Mouse (Mus musculus): ENCODE measurements around the gene Gm5767. TPM values are rescaled to one million over a fixed set of nuclear protein-coding genes. Genes with fewer than 3 reads are reported as not detected.

Gene Gm5767
- total RNA-seq, 4 experiments from 2014 or later: not detected

DNA sequence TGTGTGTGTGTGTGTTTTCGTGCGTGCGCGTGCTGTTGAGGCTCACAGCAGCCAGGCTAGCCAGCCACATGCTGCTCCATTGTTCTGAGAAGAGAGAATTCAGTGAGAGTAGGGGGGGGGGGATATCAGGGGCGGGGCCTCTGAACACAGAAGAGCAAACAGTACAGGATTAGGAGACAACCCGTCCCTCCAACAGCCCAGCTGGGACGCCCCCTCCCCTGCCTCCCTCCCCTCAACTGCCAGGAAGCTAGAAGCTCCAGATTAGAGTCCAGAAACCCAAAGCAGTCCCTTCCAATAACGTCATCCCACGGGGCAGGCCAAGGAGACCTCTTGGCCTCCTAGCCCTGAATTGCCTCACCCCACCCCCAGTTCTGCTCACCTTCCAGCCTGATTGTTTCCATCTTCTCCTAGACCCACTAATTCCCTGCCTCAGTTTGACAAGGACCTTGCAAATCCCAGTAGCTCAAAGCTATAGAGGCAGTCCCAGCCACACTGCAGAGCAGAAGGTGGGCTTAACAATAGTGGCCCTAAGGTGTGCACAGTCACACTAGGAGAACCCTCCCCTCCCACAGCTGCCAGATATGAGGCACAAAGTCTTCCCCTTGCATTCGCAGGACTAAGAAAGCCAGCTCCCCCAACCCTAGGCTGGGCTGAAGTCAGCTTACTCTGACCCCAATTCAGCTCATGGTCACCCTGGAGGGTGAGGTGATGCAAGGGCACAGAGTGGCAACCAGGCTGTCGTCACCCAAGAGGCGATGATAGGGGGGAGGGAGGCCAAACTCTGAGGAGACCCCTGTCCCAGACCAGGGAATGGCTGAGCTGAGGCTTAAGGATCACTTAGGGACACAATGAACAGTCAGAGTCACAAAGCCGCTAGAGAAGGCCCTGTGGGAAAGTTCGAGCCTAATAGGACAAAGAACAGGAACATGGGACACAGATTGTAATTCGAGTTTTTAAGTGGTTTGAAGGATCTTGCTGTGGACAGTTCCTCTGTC, 10.2 kb upstream of the Gm5767 start:
- no peak for DNase-seq (ENCODE audit: low spot score in 2 of 2)

DNA sequence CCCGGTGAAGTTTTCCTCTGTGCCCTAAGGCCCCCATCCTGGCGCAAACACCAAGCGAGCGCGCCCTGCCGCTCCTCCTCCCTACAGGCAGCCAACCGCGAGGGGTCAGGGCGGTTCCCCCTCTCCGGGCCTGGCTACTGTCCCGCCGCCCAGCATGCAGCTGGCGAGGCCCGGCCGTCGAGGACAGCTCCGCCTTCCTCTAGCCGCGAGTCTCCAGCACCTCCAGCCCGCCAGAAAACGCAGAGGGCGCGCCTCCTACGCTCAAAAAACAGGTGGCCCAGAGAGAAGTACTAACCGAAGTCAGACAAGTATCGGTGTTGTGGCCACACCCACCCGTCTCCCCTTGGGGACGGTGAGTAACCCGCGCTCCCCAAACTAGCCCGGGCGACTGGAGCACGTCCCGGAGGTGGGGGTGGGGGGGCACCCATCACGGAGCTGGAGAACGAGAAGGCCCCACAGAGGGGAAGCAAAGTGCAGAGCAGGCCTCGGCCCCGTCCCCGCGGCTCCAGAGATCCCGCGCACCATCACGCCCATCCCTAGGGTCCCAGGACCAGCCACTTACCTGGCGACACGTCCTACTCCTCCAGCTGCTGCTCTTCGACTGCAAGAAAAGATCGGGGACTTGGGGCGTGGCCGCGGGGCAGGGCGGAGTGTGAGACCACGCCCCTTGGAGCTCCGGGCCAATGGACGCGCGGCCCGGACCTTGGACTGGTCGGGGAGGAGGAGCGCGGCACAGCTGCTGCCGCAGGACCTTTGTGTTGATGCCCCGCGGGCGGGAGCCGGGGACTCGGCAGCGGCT, 8.8 kb upstream of the Gm5767 start, which contains the start of gene Carhsp1:
TSS of gene Carhsp1 (minus strand) at position 605 of the 799 bp plus-strand sequence.
- DNase-seq (ENCODE audit: low spot score in 2 of 2): peak; percentile 64 to 75

- DNase-seq (ENCODE audit: low spot score in 2 of 2): no peak
These were observed 8.3 kb upstream of the Gm5767 start for GRCm38 (mm10) chr16:8672350-8672687.

DNA sequence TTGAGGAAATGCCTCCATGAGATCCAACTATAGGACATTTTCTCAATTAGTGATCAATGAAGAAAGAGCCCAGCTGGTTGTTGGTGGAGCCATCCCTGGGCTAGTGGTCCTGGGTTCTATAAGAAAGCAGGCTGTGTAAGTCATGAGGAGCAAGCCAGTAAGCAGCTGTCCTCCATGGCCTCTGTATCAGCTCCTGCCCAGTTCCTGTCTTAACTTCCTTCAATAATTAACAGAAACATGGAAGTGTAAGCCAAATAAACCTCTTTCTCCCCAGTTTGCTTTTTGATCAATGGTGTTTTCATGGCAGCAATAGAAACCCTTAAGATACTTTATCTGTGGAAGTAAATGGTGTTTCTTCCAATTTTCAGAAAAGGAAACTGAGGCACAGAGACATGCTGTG, 7.8 kb upstream of the Gm5767 start:
- no peak for DNase-seq (ENCODE audit: low spot score in 2 of 2)

- DNase-seq (ENCODE audit: low spot score in 2 of 2): no peak
These were observed 7.2 kb upstream of the Gm5767 start for GRCm38 (mm10) chr16:8673343-8673742.

GRCm38 (mm10) chr16:8674165-8674564, 6.4 kb upstream of the Gm5767 start:
- no peak for DNase-seq (ENCODE audit: low spot score in 2 of 2)

- DNase-seq (ENCODE audit: low spot score in 2 of 2): no peak
These were observed 5.0 kb upstream of the Gm5767 start for GRCm38 (mm10) chr16:8675559-8675958.

DNA sequence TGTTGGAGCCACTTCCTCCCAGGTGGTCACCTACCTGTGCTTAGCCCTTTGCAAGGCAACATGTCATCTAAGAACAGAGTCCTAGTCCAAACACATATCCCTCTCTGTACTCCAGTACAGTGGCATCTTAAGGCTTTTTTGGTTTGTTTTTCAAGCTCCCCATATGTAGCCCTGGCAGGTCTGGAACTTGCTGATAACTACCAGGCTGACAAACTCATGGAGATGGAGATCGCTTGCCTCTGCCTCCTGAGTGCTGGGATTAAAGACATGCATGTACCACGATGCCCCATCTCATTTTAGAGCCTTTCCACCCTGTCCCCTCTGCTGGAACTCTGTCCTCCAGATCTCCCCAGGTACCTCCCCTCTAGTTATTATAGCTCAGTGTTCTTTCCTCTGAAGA, 4.3 kb upstream of the Gm5767 start:
- no peak for DNase-seq (ENCODE audit: low spot score in 2 of 2)

DNA sequence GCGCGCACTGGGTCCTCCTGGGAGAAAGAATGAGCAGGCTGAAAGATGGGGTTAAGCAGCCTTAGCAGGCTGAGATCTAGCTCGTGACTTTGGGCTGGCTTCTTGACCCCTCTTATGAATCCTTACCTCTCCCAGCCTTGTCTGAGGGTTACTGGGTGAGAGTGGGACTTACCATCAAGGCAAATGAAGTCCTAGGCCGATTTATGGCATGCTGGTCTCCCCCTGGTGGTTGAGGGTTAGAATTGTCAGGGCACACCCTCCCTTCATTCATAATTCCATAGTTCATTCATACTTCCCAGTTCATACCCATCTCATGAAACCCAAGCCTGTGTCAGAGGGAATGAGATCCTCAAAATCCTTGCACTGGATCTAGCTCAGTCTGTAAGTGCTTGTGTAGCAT, 3.8 kb upstream of the Gm5767 start:
- DNase-seq (ENCODE audit: low spot score in 2 of 2): no peak

- no peak for DNase-seq (ENCODE audit: low spot score in 2 of 2)
These were observed 2.5 kb upstream of the Gm5767 start for GRCm38 (mm10) chr16:8678035-8678434.

GRCm38 (mm10) chr16:8678676-8679075, 1.9 kb upstream of the Gm5767 start:
- DNase-seq (ENCODE audit: low spot score in 2 of 2): no peak

DNA sequence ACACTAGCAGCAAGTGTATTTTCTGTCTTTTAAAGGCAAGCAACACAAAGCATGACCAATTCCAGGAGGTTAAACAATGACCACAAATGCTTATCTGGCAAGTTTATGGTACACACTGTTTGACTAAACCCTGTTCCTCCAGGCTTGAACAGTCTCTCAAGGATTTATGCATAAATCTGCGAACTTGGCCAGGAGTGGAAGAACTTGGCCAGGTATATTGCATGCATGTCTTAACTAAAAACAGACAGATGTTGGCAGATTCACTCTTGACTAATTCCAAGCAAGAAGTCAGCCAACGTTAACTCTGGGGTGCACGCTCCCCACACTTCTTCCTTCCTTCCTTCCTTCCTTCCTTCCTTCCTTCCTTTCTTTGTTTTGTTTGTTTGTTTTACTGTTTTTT, 790 bp upstream of the Gm5767 start:
- DNase-seq (ENCODE audit: low spot score in 2 of 2): no peak

DNA sequence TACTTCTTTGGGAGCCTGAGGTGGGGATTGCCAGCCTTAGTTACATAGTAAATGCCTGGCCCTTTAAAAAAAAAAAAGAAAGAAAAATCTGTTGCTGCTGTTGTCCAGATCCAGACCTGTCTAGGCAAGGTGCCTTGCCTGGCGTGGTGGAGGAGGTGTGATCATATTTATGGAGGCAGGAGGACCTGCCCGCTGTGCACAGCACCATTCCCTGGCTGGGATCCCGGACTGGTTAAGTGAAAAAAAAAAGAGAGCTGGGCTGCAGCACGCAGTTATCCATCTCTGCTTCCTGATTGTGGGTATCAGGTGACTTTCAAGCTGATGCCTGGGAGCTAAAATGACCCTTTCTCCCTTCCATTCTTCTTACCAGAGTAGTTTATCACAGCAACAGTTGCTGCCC, 4.5 kb downstream of the Gm5767 start:
- DNase-seq (ENCODE audit: low spot score in 2 of 2): no peak

DNA sequence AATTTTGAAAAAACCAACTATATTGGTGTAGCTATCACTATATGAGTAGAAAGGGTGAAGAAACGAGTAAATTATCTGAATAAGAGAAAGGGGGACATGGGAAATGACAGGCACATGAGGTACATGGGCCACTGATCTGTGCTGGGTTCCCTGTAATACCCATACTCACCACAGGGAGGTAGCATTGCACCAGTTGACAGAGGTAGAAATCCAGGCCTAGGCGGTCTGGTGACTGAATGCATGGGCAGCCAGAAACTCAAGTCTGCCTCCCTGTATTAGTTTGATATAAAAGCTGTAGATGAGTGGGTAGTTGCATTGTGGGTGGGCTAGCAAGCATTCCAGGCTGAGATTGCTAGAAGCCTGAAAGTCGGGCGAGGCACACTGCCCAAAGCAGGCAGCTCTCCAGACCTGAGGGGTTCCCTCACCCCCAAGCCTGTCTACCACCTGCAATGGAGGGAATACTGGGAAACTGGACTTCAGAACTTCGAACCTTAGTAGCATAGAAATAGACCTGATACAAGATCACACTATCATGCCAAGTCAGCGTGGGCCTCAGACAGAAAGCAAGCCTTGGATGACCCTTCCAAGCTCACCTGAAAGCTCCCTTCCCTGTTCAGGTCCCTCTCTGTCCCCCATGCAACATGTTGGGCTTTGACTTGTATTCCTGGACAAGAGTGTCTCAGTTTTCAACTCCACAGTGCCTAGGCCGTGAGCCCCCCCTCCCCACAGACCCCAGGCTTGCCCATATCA, 5.7 kb downstream of the Gm5767 start:
- peak in 1 of 2 experiments; percentile 53 for DNase-seq (ENCODE audit: low spot score in 2 of 2)

DNA sequence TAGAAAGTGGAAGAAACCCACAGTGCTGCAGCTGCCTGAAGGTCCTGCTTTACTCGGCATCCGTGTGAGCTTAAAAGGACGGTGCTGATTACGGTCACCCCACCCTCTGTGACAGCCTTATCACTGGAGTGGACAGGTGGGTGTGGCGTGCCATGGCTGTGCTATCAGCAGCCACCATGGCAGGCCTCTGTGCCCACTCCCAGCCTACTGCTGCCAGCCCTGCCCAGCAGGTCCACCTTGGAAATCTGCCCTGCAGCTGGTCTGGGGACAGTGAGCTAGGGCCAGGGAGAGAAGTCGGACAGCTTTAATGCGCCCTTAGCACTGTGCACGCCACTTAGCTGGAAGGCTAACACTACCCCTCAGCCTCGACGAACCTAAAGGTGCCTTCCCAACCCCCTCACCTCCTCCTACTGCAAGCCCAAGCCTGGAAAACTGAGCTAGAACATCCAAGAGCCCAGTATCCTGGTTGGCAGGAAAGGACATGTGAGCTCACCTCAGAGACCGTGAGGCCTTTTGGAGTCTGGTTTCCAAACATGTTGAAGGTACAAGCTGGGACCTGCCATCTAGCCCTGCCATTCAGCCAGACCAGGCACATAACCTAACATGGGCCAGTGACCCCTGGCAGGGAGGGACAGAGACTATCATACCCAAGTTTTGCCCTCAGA, 6.4 kb downstream of the Gm5767 start:
- DNase-seq (ENCODE audit: low spot score in 2 of 2): no peak

DNA sequence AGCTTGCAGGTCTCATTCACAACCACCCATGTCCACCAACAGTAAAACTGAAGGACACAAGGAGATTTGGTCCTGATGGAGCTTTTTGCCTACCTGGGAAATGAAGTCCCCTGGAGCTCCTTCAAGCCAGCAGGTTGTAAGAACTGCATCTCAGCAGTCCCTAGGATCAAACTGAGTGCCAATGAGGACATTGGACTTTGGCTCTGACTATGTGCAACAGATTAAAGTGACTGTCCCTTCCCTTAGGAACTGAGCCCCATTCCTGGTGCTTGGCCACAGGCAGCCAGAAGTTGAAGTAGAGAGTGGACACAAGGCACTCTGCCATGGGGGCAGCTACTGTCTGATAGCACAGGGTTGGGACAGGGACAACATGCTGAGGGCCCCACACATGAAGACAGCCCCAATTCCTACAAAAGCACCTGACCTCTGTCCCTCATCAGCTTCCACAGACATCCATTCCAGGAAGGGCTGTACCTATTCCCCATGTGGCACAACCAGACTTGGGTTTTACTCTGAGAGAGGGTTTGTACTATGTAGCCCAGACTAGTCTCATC, 7.1 kb downstream of the Gm5767 start:
- no peak for DNase-seq (ENCODE audit: low spot score in 2 of 2)

- no peak for DNase-seq (ENCODE audit: low spot score in 2 of 2)
These were observed 9.5 kb downstream of the Gm5767 start for GRCm38 (mm10) chr16:8689979-8690656.

GRCm38 (mm10) chr16:8691206-8691605, 10.6 kb downstream of the Gm5767 start:
- no peak for DNase-seq (ENCODE audit: low spot score in 2 of 2)

DNA sequence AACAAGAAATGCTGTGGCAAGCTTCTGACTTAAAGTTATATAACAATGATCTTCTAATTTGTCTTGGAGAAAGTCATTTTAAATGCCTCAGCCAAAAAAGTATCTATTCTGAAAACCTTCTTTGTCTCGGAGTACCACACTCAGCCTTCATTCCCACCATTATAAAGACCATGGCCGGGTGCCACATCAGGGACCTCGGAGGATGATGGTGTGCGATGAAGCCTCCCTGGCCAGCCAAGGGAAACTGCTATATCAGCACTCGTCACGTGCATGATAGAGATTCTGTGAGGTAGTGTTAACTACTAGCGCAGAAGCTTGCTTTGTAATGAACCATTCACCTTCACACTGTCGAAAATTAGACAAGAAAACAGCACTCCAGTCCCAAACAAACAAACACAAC, 19.0 kb downstream of the Gm5767 start:
- DNase-seq (ENCODE audit: low spot score in 2 of 2): no peak

DNA sequence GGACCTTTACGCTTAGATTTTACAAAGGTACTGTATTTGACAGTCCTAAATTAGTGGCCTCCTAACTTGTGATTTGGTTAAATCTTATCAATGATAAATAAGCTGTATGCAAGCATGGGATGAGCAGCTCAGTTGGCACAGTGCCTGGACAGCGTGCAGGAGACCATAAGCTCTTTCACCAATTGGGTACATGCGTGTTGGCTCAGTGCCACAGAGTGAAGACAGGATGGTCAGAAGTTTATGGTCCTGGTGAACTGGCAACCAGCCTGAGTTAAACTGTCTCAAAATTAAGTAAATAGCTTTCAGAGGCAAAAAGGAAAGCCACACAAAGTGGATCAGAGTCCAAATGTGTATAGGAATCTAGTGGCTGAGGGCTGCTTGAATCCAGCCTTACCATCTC, 20.0 kb downstream of the Gm5767 start:
- DNase-seq (ENCODE audit: low spot score in 2 of 2): no peak

Data from left cerebral cortex, adult 8-10 months (tissue).